Mouse (Mus musculus) limb, embryonic 11.5 days (tissue): ENCODE measurements at regions not wholly inside any gene's neighbourhood (a gene's known extent, or its start where the extent isn't known, plus 50 kb on each side); places are given as distances from the start of the nearest gene placed in this dataset.

Experiments used
- ATAC-seq: fragments of 200-750 bp; cut with Nextera tagmentation; 2 replicates; pipeline ENCODE4 v1.8.0; 2017; ENCODE audit warnings: low read depth; ENCODE audit not compliant: insufficient number of reproducible peaks, low FRiP score, low TSS enrichment
- DNase-seq: peaks from one replicate; pipeline ENCODE4 v3.0.0-alpha.2; 2015; ENCODE audit warnings: low spot score
- H3K27ac ChIP-seq: fragments of 300-500 bp; sonication (generic); replicated peaks from 2 replicates; pipeline ENCODE4 v1.5.1; 2014; ENCODE audit warnings: low read depth, mild to moderate bottlenecking, low read length
- H3K27me3 ChIP-seq: fragments of 300-500 bp; sonication (generic); 2 replicates; pipeline ENCODE4 v1.6.1; 2014; ENCODE audit warnings: mild to moderate bottlenecking, low read length, mixed read lengths; ENCODE audit not compliant: control insufficient read depth, insufficient read depth
- H3K36me3 ChIP-seq: fragments of 300-500 bp; sonication (generic); 2 replicates; pipeline ENCODE4 v1.6.1; 2014; ENCODE audit warnings: mild to moderate bottlenecking, low read length, moderate library complexity, mixed read lengths; ENCODE audit not compliant: control insufficient read depth, insufficient read depth
- H3K4me1 ChIP-seq: fragments of 300-500 bp; sonication (generic); 2 replicates; pipeline ENCODE4 v1.6.1; 2014; ENCODE audit warnings: low read length, mixed read lengths; ENCODE audit not compliant: control insufficient read depth, insufficient read depth
- H3K4me2 ChIP-seq: fragments of 300-500 bp; sonication (generic); 2 replicates; pipeline ENCODE4 v1.6.1; 2014; ENCODE audit warnings: low read depth, mild to moderate bottlenecking, moderate library complexity; ENCODE audit not compliant: severe bottlenecking
- H3K4me3 ChIP-seq: fragments of 300-500 bp; sonication (generic); 2 replicates; pipeline ENCODE4 v1.5.1; 2014; ENCODE audit warnings: low read depth, low read length
- H3K9ac ChIP-seq: fragments of 300-500 bp; sonication (generic); 2 replicates; pipeline ENCODE4 v1.6.1; 2014; ENCODE audit warnings: mild to moderate bottlenecking, low read length
- H3K9me3 ChIP-seq: fragments of 300-500 bp; sonication (generic); 2 replicates; pipeline ENCODE4 v1.6.1; 2016; ENCODE audit warnings: low read length; ENCODE audit not compliant: control insufficient read depth
- WGBS: fragments of 180-500 bp; shearing (Covaris S2); extraction: QIAGEN DNeasy Blood & Tissue Kit; methylation state at CpG from one replicate; pipeline ENCODE4 v1.1.7; 2014; 5-methylcytosine and 5-hydroxymethylcytosine counted together

DNA sequence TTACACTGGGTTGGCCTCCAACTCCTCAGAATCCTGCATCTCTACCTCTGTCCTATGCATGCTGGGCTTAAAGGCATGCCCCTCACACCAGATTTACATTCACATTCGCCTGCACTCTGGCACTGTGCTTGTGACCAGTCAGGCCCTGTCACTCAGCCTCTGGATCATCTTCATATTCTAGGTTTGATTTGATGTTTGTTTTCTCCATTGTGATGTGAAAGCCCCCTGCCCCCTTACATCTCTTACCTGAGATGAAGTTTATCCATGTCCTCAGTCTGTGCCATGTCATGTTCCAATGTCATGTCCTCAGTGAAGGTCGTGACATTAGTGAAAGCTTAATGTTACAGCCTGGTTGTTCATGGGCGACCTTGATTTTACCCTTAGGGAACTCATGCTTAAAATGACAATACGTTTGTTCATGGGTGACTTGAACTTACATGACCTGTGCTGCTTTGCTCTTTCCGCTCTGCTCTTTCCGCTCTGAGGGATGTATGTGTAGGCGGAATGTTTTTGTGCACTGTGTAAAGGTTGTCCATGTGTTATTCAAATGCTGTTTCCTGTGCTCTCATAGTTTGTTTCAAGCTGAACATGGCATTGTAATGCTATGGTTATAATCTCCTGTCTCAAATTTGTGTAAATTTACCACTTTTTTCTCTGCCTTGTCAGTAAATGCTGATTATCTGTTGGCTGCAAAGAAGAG, 257.3 kb upstream of the Gm5148 start:
- DNase-seq (no peak), ATAC-seq (no peak)
- Histone ChIP-seq H3K27me3 (no peaks in the 10 kb centered on the region), H3K36me3 (no peaks in the 10 kb centered on the region), H3K4me2 (no peak overlapping the region), H3K4me3 (no peak overlapping the region), H3K27ac (no peak overlapping the region), H3K4me1 (peaks cover 3% of the 10 kb centered on the region), H3K9me3 (no peaks in the 10 kb centered on the region), H3K9ac (no peak overlapping the region)
- 78% methylated on average over 7 of the region's 7 CpGs for WGBS

DNA sequence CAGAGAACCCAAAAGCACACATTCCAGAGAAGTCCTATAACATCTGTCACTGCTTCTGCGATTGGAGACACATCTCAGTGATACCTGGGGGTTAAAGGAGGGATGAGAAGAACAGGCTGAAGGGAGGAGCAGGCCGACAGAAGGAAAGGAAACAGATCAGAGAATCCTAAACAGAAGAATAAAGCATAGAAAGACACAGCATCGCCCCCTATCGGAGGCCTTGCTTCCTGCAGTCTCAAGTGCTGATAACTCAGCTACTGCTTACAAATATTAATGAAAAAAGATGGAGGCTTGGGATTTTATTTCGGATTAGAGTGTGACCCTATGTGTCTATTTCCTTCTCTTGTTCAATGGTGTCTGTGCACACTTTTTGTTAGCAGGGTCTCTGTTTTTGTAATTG, 255.6 kb upstream of the Gm5148 start:
- Histone ChIP-seq H3K9ac (no peak overlapping the region), H3K9me3 (no peaks in the 10 kb centered on the region), H3K36me3 (no peaks in the 10 kb centered on the region), H3K4me2 (no peak overlapping the region), H3K27ac (no peak overlapping the region), H3K27me3 (no peaks in the 10 kb centered on the region), H3K4me3 (no peak overlapping the region), H3K4me1 (peaks cover 13% of the 10 kb centered on the region)
- DNase-seq (peak; percentile 39), ATAC-seq (no peak)
- 60% methylated on average over 5 of the region's 5 CpGs for WGBS

DNA sequence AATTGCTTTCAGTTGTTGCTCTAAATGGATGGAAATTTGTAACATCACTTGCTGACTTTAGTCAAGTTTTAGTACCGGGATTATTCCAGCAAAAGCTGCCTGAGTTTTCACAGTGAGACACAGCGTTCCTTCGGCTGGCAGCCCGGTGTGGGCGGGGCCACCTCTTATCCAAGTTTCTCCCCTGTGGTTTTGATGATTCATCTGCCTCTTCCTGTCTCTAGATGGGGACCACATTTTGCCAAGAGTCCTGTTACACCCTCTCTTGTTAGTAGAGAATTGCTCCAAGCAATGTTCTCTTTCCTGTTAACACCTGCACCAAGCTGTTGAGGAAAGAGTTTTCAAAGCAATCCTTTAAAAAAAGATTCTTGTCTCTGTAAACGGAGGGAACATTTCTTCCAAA, 254.2 kb upstream of the Gm5148 start:
- H3K9me3 ChIP-seq = no peaks in the 10 kb centered on the region
- no peaks in the 10 kb centered on the region for H3K27me3 ChIP-seq
- peaks cover 13% of the 10 kb centered on the region for H3K4me1 ChIP-seq
- DNase-seq (no peak), ATAC-seq (no peak)
- no peak overlapping the region for H3K4me2 ChIP-seq
- H3K9ac ChIP-seq = no peak overlapping the region
- no peak overlapping the region for H3K4me3 ChIP-seq
- WGBS = 12% methylated on average over 6 of the region's 6 CpGs
- no peak overlapping the region for H3K27ac ChIP-seq
- no peaks in the 10 kb centered on the region for H3K36me3 ChIP-seq

DNA sequence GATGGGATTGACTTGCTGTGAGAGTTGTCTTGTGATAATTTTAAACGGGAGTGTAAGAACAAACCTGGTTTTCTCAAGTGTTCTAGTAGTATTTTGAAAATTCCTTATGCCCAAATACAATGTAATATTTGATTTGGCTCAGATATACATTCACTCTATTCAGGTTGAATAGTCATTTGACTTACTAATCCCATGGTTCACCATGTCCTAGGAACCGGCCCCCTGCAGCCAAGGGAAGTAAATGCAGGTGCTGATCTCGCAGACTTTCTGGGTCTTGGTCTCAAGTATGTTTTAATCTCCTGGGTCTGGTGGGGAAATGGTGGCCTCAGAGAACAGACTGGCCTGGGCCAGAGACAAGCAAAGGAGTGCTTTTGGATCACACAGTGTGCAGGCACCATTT, 253.2 kb upstream of the Gm5148 start:
- Histone ChIP-seq H3K27me3 (no peaks in the 10 kb centered on the region), H3K4me1 (peaks cover 13% of the 10 kb centered on the region), H3K9me3 (no peaks in the 10 kb centered on the region), H3K36me3 (no peaks in the 10 kb centered on the region), H3K4me3 (no peak overlapping the region), H3K27ac (no peak overlapping the region; the same call in 1 of the 2 replicates), H3K4me2 (no peak overlapping the region), H3K9ac (no peak overlapping the region)
- 61% methylated on average over 3 of the region's 3 CpGs for WGBS
- ATAC-seq (no peak), DNase-seq (no peak)

DNA sequence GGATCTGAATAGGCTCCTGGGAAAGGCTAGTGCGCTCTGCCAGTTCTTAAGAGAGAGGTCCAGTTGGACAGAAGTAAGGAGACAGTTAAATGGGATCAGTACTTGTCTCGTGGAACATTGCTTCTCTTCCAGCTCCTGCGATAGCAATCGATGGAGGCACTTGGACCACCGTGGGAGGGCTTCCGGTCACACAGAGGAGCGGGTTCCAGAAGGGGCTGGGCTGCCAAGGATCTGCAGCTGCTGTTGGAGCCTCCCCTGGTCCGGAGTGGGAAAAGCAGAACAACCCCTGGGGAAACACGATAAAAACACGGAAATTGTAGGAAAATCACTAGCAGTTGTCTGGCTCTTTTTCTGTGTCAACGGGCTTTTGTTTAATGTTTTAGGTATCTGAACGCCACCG, 252.3 kb upstream of the Gm5148 start:
- no peak for ATAC-seq
- no peak overlapping the region; the same call in 1 of the 2 replicates for H3K27ac ChIP-seq

DNA sequence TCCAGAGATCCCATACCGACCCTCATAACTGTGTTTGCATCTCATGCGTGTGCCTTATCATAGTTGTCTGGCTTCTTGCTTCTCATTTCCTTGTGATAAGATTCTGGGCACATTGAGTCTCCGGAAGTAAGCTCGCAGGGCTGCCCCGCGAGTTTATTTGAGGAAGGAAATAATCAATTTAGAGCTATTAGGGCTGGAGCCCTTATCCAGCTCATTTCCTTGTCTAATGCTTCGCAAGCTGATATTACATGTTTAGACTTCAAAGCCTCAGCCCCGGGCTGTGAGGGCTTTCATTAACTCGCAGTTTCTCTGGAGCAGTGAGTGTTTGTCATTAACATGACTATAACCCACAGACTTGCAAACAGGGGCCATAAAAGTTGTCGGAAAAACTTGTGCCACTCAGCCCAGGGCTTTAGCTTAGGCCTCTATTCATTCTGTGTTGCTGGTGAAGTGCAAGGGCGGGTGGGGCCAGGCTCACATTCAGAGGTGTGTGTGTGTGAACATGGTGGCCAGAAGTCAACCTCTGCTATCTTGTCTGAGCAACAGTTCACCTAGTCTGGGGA, 251.0 kb upstream of the Gm5148 start:
- 5% methylated on average over 11 of the region's 11 CpGs for WGBS
- peak; percentile 76 for DNase-seq
- no peaks in the 10 kb centered on the region for H3K27me3 ChIP-seq
- H3K9ac ChIP-seq = no peak overlapping the region
- ATAC-seq = peak; percentile 68
- H3K4me1 ChIP-seq = peaks cover 13% of the 10 kb centered on the region
- H3K36me3 ChIP-seq = no peaks in the 10 kb centered on the region
- H3K4me3 ChIP-seq = no peak overlapping the region
- peak overlapping the region; percentile 25; the same call in 1 of the 2 replicates for H3K4me2 ChIP-seq
- peak overlapping the region; percentile 40; the same call in 1 of the 2 replicates for H3K27ac ChIP-seq
- H3K9me3 ChIP-seq = no peaks in the 10 kb centered on the region

More for the DNA sequence above, 252.3 kb upstream of the Gm5148 start:
- H3K9me3 ChIP-seq = no peaks in the 10 kb centered on the region
- H3K27me3 ChIP-seq = no peaks in the 10 kb centered on the region
- peaks cover 13% of the 10 kb centered on the region for H3K4me1 ChIP-seq
- H3K36me3 ChIP-seq = no peaks in the 10 kb centered on the region
- no peak overlapping the region for H3K4me3 ChIP-seq
- no peak overlapping the region for H3K9ac ChIP-seq
- DNase-seq = peak; percentile 73
- H3K4me2 ChIP-seq = peak overlapping the region; percentile 32; the same call in 1 of the 2 replicates
- 21% methylated on average over 13 of the region's 13 CpGs for WGBS

DNA sequence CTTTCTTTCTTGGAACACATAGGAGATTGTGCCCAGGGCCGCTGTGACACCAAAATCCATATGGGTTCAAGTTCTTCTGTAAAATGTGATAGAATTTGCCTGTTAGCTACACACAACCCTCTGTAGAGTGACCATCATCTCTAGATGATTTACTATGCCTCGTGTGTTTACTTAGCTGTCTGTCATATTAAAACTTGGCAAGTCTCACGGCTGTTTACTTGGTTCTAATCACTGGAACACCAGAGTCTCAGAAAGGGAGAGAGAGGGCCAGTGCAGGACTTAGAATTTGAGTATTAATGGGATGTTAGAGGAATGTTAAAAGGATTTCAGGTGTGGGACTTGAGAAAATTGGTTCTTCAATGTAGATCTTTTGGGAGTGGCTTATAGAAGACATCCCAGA, 248.6 kb upstream of the Gm5148 start:
- Histone ChIP-seq H3K4me1 (peaks cover 11% of the 10 kb centered on the region), H3K36me3 (no peaks in the 10 kb centered on the region), H3K4me2 (no peak overlapping the region), H3K4me3 (no peak overlapping the region), H3K27me3 (no peaks in the 10 kb centered on the region), H3K9me3 (no peaks in the 10 kb centered on the region), H3K9ac (no peak overlapping the region), H3K27ac (no peak overlapping the region)
- DNase-seq = no peak
- WGBS = 76% methylated on average over 3 of the region's 3 CpGs
- ATAC-seq = no peak

DNA sequence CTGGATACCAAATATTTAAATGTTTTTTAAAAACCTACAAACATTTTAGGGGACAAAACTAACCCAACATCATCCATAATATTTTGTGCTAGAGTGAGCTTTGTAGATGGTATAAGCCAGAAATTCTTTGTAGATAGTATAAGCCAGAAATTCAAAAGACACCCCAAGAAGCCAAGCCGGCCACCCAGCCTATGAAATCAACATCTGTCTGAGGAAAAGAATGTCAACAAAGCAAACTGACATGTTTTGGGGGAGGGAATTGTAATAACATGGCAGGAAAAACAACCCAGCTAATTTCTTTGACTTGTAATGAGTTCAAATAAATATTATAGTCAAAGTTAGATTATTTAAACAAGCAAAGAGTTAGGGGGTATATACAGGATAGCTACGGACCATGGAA, 246.9 kb upstream of the Gm5148 start:
- Histone ChIP-seq H3K4me1 (peaks cover 8% of the 10 kb centered on the region), H3K9ac (no peak overlapping the region), H3K4me3 (no peak overlapping the region), H3K4me2 (no peak overlapping the region), H3K27ac (no peak overlapping the region), H3K9me3 (no peaks in the 10 kb centered on the region), H3K36me3 (no peaks in the 10 kb centered on the region), H3K27me3 (no peaks in the 10 kb centered on the region)
- WGBS = 68% methylated on average over 2 of the region's 2 CpGs
- DNase-seq (no peak), ATAC-seq (no peak)

DNA sequence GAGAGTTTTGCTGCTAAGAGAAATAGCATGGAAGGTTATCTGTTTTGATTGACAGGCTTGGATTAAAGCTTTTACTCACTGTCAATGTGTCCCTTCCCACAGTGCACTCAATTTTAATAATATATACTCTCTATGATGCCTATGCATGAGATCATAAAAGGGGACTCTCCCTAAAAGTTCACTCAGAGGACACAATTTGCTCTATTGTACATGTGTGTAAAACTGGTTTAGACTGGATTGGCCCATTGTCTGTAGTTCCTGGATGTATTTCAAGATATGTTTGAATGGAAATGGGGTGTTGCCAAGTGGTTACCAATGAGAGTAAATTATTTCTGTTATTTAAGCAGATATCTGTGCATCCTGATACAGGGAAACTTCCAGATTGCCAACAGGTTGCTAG, 244.4 kb upstream of the Gm5148 start:
- no peak overlapping the region for H3K9ac ChIP-seq
- no peaks in the 10 kb centered on the region for H3K27me3 ChIP-seq
- DNase-seq = no peak
- no peak overlapping the region for H3K27ac ChIP-seq
- H3K9me3 ChIP-seq = no peaks in the 10 kb centered on the region
- H3K4me2 ChIP-seq = no peak overlapping the region
- H3K4me1 ChIP-seq = no peaks in the 10 kb centered on the region
- no peak for ATAC-seq
- H3K36me3 ChIP-seq = no peaks in the 10 kb centered on the region
- H3K4me3 ChIP-seq = no peak overlapping the region
